Mouse (Mus musculus): ENCODE results near the gene Clns1a.

The Clns1a gene

GRCm38 (mm10) chr7:97766406-97767166, 70.2 kb downstream of the Clns1a start:
- DNase-seq (ENCODE audit: low spot score), result no peak

GRCm38 (mm10) chr7:97767841-97768240, 71.4 kb downstream of the Clns1a start:
- DNase-seq (ENCODE audit: low spot score), result no peak

DNA sequence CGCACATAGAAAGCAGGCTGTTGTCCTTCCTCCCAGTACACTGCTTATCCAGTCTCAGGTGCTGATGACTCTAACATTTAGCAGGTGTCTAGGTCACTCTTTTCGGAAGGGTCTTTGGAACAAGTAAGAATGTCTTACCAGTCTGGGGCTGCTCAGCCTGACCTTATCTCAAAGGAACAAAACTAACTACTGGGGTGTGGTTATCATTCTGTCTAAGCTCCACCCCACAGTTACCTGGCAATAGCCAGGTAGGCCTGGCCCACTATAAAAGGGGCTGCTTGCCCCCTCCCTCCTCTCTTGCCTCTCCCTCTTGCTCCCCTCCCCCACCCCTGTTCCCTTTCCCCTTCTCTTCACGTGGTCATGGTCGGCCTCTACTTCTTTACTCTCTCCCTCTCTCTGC, 72.6 kb downstream of the Clns1a start:
- DNase-seq (ENCODE audit: low spot score), result no peak

All from urinary bladder, postnatal 10 days (tissue).